Mouse (Mus musculus) lung, embryonic 16.5 days (tissue): ENCODE results near the gene Ttc9b. TPM values are rescaled to one million over a fixed set of nuclear protein-coding genes. Genes with fewer than 3 reads are reported as not detected.
"Not testable (repeated sequence)": the region's sequence is repeated elsewhere in the genome, so short reads cannot be mapped to it uniquely, and the experiment has no call there.

Experiments used
- ATAC-seq: fragments of 200-750 bp; cut with Nextera tagmentation; 2 replicates; pipeline ENCODE4 v1.8.0; 2017; ENCODE audit warnings: low read depth, mild to moderate bottlenecking, moderate library complexity
- H3K27ac ChIP-seq: fragments of 300-500 bp; sonication (generic); 2 replicates; pipeline ENCODE4 v1.5.1; 2014; ENCODE audit warnings: mild to moderate bottlenecking, control low read depth, low read length
- H3K27me3 ChIP-seq: fragments of 300-500 bp; sonication (generic); 2 replicates; pipeline ENCODE4 v1.6.1; 2014; ENCODE audit warnings: low read depth, low read length, mixed read lengths; ENCODE audit not compliant: control insufficient read depth, insufficient read depth
- H3K36me3 ChIP-seq: fragments of 300-500 bp; sonication (generic); 2 replicates; pipeline ENCODE4 v1.6.1; 2014; ENCODE audit warnings: low read length; ENCODE audit not compliant: control insufficient read depth, insufficient read depth
- H3K4me1 ChIP-seq: fragments of 300-500 bp; sonication (generic); replicated peaks from 2 replicates; pipeline ENCODE4 v1.6.1; 2014; ENCODE audit warnings: low read length, mixed read lengths; ENCODE audit not compliant: control insufficient read depth, insufficient read depth
- H3K4me2 ChIP-seq: fragments of 300-500 bp; sonication (generic); 2 replicates; pipeline ENCODE4 v1.6.1; 2014; ENCODE audit warnings: low read depth, low read length, control low read depth
- H3K4me3 ChIP-seq: fragments of 300-500 bp; sonication (generic); 2 replicates; pipeline ENCODE4 v1.5.1; 2014; ENCODE audit warnings: mild to moderate bottlenecking, low read length, control low read depth
- H3K9ac ChIP-seq: fragments of 300-500 bp; sonication (generic); 2 replicates; pipeline ENCODE4 v1.6.1; 2014; ENCODE audit warnings: low read length, control low read depth
- H3K9me3 ChIP-seq: fragments of 300-500 bp; sonication (generic); 2 replicates; pipeline ENCODE4 v1.6.1; 2016; ENCODE audit warnings: low read length; ENCODE audit not compliant: control insufficient read depth
- WGBS: fragments of 180-500 bp; shearing (Covaris S2); extraction: QIAGEN DNeasy Blood & Tissue Kit; methylation state at CpG from one replicate; pipeline ENCODE4 v1.1.7; 2014; 5-methylcytosine and 5-hydroxymethylcytosine counted together
- polyA plus RNA-seq: library from polyadenylated mRNA; unstranded; fragments of >200 nt; fragmentation: Nextera tagmentation; extraction: Ambion mirVana; gene quantifications from 2 replicates; pipeline ENCODE4 v1.2.1, GENCODE M21; 2015

Gene Ttc9b
- polyA plus RNA-seq, 1 experiment from 2014 or later: 0.29 TPM

DNA sequence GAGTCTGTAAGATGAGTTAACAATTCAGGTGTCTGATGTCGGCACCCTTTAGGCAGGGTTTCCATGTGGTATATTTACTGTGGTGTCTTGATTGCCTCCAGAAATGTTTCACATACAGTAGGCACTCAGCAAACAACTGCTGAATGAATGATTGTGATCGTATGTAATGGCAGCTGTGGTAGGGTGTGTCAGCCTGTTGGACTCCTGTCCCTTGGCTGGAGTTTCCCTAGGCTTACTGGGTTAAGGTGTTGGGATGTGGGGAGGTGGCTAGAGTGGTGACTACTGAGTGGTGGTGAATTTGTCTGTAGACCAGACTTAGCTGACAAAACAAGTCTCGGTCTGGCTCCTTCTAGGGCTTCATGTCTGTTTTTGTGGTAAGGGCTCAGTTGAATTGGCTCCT lies 43.3 kb upstream of the Ttc9b start:
- Histone ChIP-seq H3K4me3 (no peak overlapping the region), H3K4me2 (no peak overlapping the region), H3K9me3 (no peaks in the 10 kb centered on the region), H3K4me1 (peaks cover 24% of the 10 kb centered on the region), H3K27ac (no peak overlapping the region), H3K36me3 (peaks cover 8% of the 10 kb centered on the region; the same call in 1 of the 2 replicates), H3K9ac (no peak overlapping the region), H3K27me3 (no peaks in the 10 kb centered on the region)
- WGBS: 88% methylated on average over 3 of the region's 3 CpGs
- ATAC-seq: no peak

DNA sequence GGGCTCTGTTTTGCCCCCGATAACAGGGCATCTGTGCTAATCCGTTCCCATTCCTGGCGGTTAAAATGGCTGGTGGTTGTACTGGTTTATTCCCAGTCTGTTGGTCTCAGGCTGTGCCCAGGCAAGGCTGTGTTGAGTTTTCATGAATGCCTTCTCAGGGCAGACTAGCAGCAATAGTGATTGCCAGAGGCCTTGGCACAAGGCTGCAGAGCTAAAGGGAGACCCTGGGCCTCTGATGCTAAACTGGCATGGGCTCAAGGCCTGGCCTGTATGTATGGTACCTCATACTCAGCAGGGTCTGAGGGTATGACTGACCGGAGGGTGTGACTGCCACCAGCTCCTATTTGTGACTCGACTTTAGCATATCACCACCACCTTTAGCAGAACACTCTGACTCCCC lies 42.8 kb upstream of the Ttc9b start:
- no peak for ATAC-seq
- H3K27me3 ChIP-seq: no peaks in the 10 kb centered on the region

DNA sequence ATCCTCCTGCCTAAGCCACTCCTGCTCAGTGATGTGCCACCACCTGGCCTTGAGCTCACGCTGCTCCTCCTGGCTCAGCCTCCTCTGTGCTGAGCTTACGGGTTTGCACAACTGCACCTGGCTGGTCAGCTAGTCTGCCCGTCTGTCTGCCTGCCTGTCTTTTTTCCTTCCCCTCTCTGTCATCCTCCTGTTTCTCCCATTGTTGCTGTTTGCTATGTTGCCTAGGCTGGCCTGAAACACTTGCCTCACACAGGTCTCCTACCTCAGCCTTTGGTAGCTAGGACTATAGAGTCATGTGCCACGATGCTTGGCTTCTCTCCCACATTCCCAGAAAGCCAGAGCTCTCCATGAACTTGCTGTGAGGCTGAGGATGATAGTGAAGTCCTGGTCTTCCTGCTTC lies 40.8 kb upstream of the Ttc9b start:
- Histone ChIP-seq H3K27me3 (no peaks in the 10 kb centered on the region), H3K27ac (no peak overlapping the region), H3K4me2 (no peak overlapping the region), H3K36me3 (peaks cover 14% of the 10 kb centered on the region; the same call in 1 of the 2 replicates), H3K9me3 (no peaks in the 10 kb centered on the region), H3K4me1 (no peaks in the 10 kb centered on the region), H3K9ac (no peak overlapping the region), H3K4me3 (no peak overlapping the region)
- 72% methylated on average over 4 of the region's 4 CpGs for WGBS
- ATAC-seq: no peak

More for the DNA sequence above, 42.8 kb upstream of the Ttc9b start:
- Histone ChIP-seq H3K4me3 (no peak overlapping the region), H3K9me3 (no peaks in the 10 kb centered on the region), H3K36me3 (peaks cover 8% of the 10 kb centered on the region; the same call in 1 of the 2 replicates), H3K4me2 (no peak overlapping the region), H3K27ac (no peak overlapping the region), H3K9ac (no peak overlapping the region), H3K4me1 (peaks cover 19% of the 10 kb centered on the region)
- WGBS: 91% methylated on average over 5 of the region's 5 CpGs

DNA sequence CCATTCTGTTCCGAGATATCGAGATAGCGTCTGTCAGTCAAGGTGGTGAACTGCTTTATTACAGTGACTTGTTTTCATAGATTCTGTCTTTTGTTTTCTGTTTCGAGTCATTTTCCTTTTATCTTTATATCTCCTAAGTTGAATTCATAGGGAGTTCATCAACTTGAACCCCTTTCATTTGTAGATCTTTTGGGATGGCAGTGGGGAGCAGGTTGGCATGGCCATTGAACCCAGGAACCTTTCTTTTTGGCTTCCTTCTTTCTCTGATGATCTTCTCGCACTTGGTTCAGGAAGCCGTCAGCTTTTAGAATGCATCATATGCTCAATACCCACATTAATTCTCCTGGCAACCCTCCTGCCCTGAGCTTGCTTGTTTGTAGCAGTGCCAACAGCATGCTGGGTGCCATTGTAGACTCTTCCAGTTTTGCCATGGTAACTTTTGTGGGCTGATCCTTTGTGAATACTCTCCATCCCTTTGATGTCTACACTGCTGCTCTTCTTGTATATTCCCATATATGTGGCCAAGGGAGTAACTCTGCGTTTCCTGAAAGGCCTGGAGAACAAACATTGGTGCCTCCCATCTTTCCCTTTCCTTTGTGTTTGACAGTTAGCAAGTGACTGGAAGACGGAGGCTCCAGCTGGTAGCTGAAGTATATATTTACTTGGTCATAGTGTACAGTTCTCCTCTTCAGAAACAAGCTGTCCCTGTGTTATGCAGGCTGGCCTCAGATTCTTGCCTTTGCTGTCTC lies 39.8 kb upstream of the Ttc9b start:
- H3K27ac ChIP-seq: no peak overlapping the region
- H3K4me3 ChIP-seq: no peak overlapping the region
- H3K27me3 ChIP-seq: no peaks in the 10 kb centered on the region
- no peaks in the 10 kb centered on the region for H3K9me3 ChIP-seq
- no peak overlapping the region for H3K4me2 ChIP-seq
- no peaks in the 10 kb centered on the region for H3K4me1 ChIP-seq
- WGBS: 63% methylated on average over 8 of the region's 8 CpGs
- no peak overlapping the region for H3K9ac ChIP-seq
- H3K36me3 ChIP-seq: peaks cover 17% of the 10 kb centered on the region; the same call in 1 of the 2 replicates
- ATAC-seq: no peak

DNA sequence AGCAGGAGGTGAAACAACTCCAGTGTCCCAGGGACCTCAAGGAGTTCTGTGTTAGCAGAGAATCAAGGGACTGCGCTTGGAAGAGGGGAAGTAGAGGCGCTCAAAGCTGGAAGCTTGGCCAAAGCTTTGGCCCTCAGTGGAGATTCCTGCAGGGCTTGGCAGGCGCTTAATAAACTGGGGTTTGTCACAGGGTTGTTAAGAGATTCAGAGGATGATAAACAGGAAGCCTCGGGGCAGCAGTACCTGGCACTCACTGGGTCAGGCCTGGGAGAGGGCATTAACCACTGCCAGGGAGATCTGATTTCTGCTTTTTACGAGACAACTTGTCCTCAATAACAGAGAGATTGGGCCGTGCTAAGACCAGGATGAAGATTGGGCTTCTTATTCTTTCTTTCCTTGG lies 32.7 kb upstream of the Ttc9b start:
- H3K4me2 ChIP-seq: no peak overlapping the region
- no peak overlapping the region for H3K27ac ChIP-seq
- no peaks in the 10 kb centered on the region for H3K9me3 ChIP-seq
- no peaks in the 10 kb centered on the region for H3K4me1 ChIP-seq
- no peak overlapping the region for H3K4me3 ChIP-seq
- WGBS: 80% methylated on average over 6 of the region's 6 CpGs
- H3K36me3 ChIP-seq: peaks cover 20% of the 10 kb centered on the region
- H3K27me3 ChIP-seq: no peaks in the 10 kb centered on the region
- no peak for ATAC-seq
- H3K9ac ChIP-seq: no peak overlapping the region

DNA sequence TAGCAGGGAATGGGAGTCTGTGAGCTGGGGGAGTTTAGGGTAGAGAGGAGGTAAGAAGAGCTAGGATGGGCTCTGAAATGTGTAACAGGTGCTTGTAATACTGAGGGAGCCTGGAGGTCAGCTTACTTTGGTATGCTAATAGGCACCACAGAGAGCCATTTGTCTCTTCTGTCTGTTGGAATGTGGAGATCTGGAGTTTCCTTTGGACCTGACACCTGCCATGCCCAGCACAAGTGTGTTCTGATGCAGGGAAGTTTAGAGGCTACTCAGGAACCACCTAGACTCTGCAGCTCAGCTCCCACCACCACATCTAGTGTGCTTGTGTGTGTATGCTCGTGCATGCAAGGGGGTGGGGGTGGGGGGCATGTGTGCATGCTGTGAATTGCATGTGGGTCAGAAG lies 31.5 kb upstream of the Ttc9b start:
- ATAC-seq: no peak
- H3K4me2 ChIP-seq: no peak overlapping the region
- no peak overlapping the region for H3K9ac ChIP-seq
- no peaks in the 10 kb centered on the region for H3K9me3 ChIP-seq
- 62% methylated on average over 1 of the region's 1 CpGs for WGBS
- H3K27me3 ChIP-seq: no peaks in the 10 kb centered on the region
- H3K36me3 ChIP-seq: peaks cover 17% of the 10 kb centered on the region
- no peak overlapping the region for H3K4me3 ChIP-seq
- no peak overlapping the region for H3K27ac ChIP-seq
- no peaks in the 10 kb centered on the region for H3K4me1 ChIP-seq

DNA sequence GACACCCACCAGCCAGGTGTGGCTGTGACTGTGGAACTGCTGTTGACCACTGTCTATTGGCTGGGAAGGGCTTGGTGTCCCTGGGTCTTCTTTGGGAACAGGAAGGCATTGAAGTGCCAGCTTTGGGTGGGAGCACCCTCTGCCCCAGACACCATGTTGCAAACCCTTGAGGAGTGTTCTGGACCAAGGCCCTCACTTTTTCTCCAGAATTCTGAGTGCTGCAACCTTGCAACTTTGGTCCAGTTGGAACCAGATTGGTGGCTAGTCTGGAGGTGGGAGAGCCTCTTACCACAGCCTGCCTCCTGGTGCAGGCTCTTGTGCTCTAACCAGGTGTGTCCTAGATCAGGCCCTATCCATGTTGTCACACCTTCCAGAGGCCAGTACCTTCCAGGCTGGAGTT lies 28.7 kb upstream of the Ttc9b start:
- no peak for ATAC-seq
- Histone ChIP-seq H3K9me3 (no peaks in the 10 kb centered on the region), H3K36me3 (peaks cover 24% of the 10 kb centered on the region), H3K4me1 (no peaks in the 10 kb centered on the region), H3K27me3 (no peaks in the 10 kb centered on the region), H3K4me2 (no peak overlapping the region), H3K4me3 (no peak overlapping the region), H3K9ac (no peak overlapping the region), H3K27ac (no peak overlapping the region)

DNA sequence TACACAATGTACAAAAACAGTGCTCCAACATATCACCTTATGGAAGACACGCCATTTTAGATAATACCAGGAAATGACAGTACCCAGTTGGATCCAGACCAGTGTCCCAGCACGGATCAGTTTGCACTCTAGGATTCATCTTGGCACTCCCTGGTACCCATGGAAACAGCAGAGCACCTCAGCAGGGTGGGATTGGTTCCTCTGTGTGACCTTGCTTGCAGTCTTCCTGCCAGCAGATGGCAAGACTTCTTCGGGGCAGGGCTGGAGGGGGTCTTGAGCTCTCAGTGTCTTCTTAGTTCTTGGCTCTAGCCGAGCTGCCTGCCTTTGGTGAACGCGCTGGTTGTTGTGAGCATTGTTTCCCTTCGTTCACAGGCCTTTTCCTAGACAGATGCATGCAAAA lies 26.0 kb upstream of the Ttc9b start:
- H3K4me2 ChIP-seq: no peak overlapping the region
- no peak overlapping the region for H3K27ac ChIP-seq
- no peaks in the 10 kb centered on the region for H3K27me3 ChIP-seq
- no peak for ATAC-seq
- no peaks in the 10 kb centered on the region for H3K9me3 ChIP-seq
- peaks cover 22% of the 10 kb centered on the region for H3K36me3 ChIP-seq
- no peak overlapping the region for H3K9ac ChIP-seq
- no peaks in the 10 kb centered on the region for H3K4me1 ChIP-seq
- WGBS: 89% methylated on average over 7 of the region's 7 CpGs
- no peak overlapping the region for H3K4me3 ChIP-seq

DNA sequence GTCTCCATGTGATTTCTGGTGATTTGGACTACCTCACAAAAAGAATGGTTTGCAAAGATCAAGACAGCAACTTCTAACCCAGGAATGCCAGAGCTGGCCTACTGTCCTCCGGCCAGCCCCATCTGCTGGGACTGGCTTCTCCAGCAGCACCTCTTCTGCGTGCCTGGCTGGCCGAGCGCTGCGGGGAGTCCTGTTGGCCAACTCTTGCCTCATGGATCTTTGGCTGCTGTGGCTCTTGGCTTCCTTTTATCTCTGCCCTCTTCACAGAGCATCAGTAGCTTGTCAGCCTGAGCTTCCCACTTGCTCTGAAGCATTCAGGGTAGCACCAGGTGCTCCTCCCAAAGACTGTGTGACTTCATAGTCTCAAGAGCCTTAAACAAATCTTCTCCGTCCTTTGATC lies 25.5 kb upstream of the Ttc9b start:
- WGBS: 93% methylated on average over 6 of the region's 6 CpGs
- Histone ChIP-seq H3K4me1 (no peaks in the 10 kb centered on the region), H3K9ac (no peak overlapping the region), H3K4me2 (no peak overlapping the region), H3K9me3 (no peaks in the 10 kb centered on the region), H3K4me3 (no peak overlapping the region), H3K27me3 (no peaks in the 10 kb centered on the region), H3K36me3 (peaks cover 22% of the 10 kb centered on the region), H3K27ac (no peak overlapping the region)
- ATAC-seq: no peak

DNA sequence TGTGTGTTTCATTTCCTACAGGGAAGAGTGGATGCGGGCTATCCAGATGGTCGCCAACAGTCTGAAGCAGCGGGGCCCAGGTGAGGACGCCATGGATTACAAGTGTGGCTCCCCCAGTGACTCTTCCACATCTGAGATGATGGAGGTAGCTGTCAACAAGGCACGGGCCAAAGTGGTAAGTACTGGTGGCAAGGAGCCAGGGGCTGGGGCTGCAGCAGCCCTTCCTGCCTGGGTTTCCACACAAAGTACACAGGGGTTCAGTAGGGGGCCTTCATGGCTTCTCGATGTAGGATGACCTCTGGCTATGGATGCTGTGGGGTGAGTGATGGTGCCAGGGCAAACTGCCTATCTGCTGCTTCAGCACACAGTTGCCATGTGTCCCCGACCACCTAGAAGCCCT lies 24.9 kb upstream of the Ttc9b start:
- not testable (repeated sequence) for H3K4me2 ChIP-seq, H3K9me3 ChIP-seq, ATAC-seq, H3K4me3 ChIP-seq, H3K27ac ChIP-seq, H3K9ac ChIP-seq, H3K4me1 ChIP-seq, H3K27me3 ChIP-seq
- 86% methylated on average over 7 of the region's 7 CpGs for WGBS
- H3K36me3 ChIP-seq: peaks cover 22% of the 10 kb centered on the region
